Mouse (Mus musculus) hindbrain, postnatal 0 days (tissue): ENCODE measurements around the gene Gimap4. TPM values are rescaled to one million over a fixed set of nuclear protein-coding genes. Genes with fewer than 3 reads are reported as not detected.

Source experiments
- ATAC-seq: fragments of 200-750 bp; cut with Nextera tagmentation; 2 replicates; pipeline ENCODE4 v1.8.0; 2017; ENCODE audit warnings: mild to moderate bottlenecking, moderate TSS enrichment, moderate library complexity
- DNase-seq: peaks from one replicate; pipeline ENCODE4 v3.0.0-alpha.2; 2015; ENCODE audit warnings: low spot score
- H3K27ac ChIP-seq: fragments of 300-500 bp; sonication (generic); 2 replicates; pipeline ENCODE4 v1.5.1; 2014; ENCODE audit warnings: mild to moderate bottlenecking
- H3K27me3 ChIP-seq: fragments of 300-500 bp; sonication (generic); 2 replicates; pipeline ENCODE4 v1.6.1; 2014; ENCODE audit warnings: low read length, mixed read lengths; ENCODE audit not compliant: insufficient read depth
- H3K36me3 ChIP-seq: fragments of 300-500 bp; sonication (generic); 2 replicates; pipeline ENCODE4 v1.6.1; 2014; ENCODE audit warnings: low read length, mixed read lengths; ENCODE audit not compliant: insufficient read depth
- H3K4me1 ChIP-seq: fragments of 300-500 bp; sonication (generic); 2 replicates; pipeline ENCODE4 v1.6.1; 2014; ENCODE audit warnings: antibody characterized with exemption, low read length, mixed read lengths; ENCODE audit not compliant: insufficient read depth
- H3K4me2 ChIP-seq: fragments of 300-500 bp; sonication (generic); 2 replicates; pipeline ENCODE4 v1.6.1; 2014; ENCODE audit warnings: low read depth, mild to moderate bottlenecking, low read length, moderate library complexity, mixed read lengths
- H3K4me3 ChIP-seq: fragments of 300-500 bp; sonication (generic); 2 replicates; pipeline ENCODE4 v1.5.1; 2014; ENCODE audit warnings: low read length
- H3K9ac ChIP-seq: fragments of 300-500 bp; sonication (generic); replicated peaks from 2 replicates; pipeline ENCODE4 v1.6.1; 2014; ENCODE audit warnings: mild to moderate bottlenecking, low read length, moderate library complexity, mixed read lengths
- H3K9me3 ChIP-seq: fragments of 300-500 bp; sonication (generic); 2 replicates; pipeline ENCODE4 v1.6.1; 2016; ENCODE audit warnings: low read length, mixed read lengths
- CTCF ChIP-seq: IDR thresholded peaks from 2 replicates; pipeline ENCODE4 v1.5.1; 2016; ENCODE audit warnings: antibody characterized with exemption, control low read depth, low read depth
- WGBS: fragments of 180-500 bp; shearing (Covaris S2); extraction: QIAGEN DNeasy Blood & Tissue Kit; methylation state at CpG from one replicate; pipeline ENCODE4 v1.1.7; 2014; 5-methylcytosine and 5-hydroxymethylcytosine counted together
- polyA plus RNA-seq: library from polyadenylated mRNA; unstranded; fragments of >200 nt; fragmentation: Nextera tagmentation; extraction: Ambion mirVana; gene quantifications from 2 replicates; pipeline ENCODE4 v1.2.1, GENCODE M21; 2015
- total RNA-seq: library from RNA; depleted of rRNA; stranded (reverse); fragments of >200 nt; gene quantifications from 2 replicates; pipeline ENCODE4 v1.2.3, GENCODE M21; 2014

Gene Gimap4
- total and polyA plus RNA-seq, 2 experiments from 2014 or later, result 0.56 to 0.78 TPM

- 89% methylated on average over 8 of the region's 8 CpGs for WGBS
- TF ChIP-seq CTCF, result no peak
- Histone ChIP-seq H3K9ac (no peak overlapping the region), H3K36me3 (no peaks in the 10 kb centered on the region), H3K27ac (no peak overlapping the region), H3K4me2 (no peak overlapping the region), H3K27me3 (no peaks in the 10 kb centered on the region), H3K9me3 (no peaks in the 10 kb centered on the region), H3K4me3 (no peak overlapping the region), H3K4me1 (no peaks in the 10 kb centered on the region; the same call in 1 of the 2 replicates)
- DNase-seq (no peak), ATAC-seq (no peak)
Observed at GRCm38 (mm10) chr6:48723468-48723867, 39.1 kb downstream of the Gimap4 start.

DNA sequence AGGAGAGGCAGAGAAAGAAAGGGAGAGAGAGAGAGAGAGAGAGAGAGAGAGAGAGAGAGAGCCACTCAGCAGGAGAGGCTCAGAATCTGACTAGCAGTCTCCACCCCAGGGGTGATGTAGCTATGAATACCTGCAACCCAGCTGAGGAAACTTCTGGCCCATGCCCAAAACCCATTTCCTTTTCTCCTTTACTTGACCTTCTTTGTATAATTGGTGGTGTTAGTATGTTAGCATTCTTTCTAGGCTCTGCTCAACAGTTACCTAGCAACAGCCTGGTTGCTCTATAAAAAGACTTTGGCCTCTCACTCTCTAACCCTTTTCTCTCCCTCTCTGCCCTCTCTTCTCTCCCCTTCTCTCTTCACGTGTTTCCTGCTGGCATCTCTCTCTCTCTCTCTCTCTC lies 41.1 kb downstream of the Gimap4 start:
- H3K9ac ChIP-seq, result no peak overlapping the region
- no peak for TF ChIP-seq CTCF
- H3K4me2 ChIP-seq, result no peak overlapping the region
- H3K9me3 ChIP-seq, result no peaks in the 10 kb centered on the region
- H3K4me1 ChIP-seq, result no peaks in the 10 kb centered on the region; the same call in 1 of the 2 replicates
- ATAC-seq, result no peak
- peak; percentile 25 for DNase-seq
- H3K4me3 ChIP-seq, result no peak overlapping the region
- no peaks in the 10 kb centered on the region for H3K36me3 ChIP-seq
- H3K27me3 ChIP-seq, result no peaks in the 10 kb centered on the region
- H3K27ac ChIP-seq, result no peak overlapping the region
- 0% methylated on average over 1 of the region's 1 CpGs for WGBS

DNA sequence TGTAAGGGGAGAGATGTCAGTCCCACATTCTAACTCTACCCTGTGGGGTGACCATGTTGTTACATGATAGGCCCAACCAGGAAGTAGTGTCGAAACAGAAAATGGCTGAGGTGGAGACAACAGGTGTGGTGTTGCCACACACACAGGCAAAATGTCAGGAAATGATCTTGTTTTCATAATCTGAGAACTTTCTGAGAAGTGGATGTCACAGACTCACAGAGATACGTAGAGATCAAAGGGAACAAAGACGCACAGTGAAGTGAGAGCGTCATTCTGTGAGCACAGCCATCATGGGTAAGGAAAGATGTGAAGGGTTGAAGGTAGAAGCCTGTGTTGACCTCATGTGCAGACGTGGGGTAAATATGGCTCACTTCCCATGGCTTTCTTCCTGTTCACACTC lies 43.4 kb downstream of the Gimap4 start:
- no peaks in the 10 kb centered on the region for H3K27me3 ChIP-seq
- H3K4me1 ChIP-seq, result no peaks in the 10 kb centered on the region; the same call in 1 of the 2 replicates
- 85% methylated on average over 5 of the region's 5 CpGs for WGBS
- H3K9me3 ChIP-seq, result no peaks in the 10 kb centered on the region
- no peak overlapping the region for H3K27ac ChIP-seq
- no peak overlapping the region for H3K4me3 ChIP-seq
- no peak overlapping the region for H3K4me2 ChIP-seq
- ATAC-seq (no peak), DNase-seq (no peak)
- H3K36me3 ChIP-seq, result no peaks in the 10 kb centered on the region
- TF ChIP-seq CTCF, result no peak
- no peak overlapping the region for H3K9ac ChIP-seq

DNA sequence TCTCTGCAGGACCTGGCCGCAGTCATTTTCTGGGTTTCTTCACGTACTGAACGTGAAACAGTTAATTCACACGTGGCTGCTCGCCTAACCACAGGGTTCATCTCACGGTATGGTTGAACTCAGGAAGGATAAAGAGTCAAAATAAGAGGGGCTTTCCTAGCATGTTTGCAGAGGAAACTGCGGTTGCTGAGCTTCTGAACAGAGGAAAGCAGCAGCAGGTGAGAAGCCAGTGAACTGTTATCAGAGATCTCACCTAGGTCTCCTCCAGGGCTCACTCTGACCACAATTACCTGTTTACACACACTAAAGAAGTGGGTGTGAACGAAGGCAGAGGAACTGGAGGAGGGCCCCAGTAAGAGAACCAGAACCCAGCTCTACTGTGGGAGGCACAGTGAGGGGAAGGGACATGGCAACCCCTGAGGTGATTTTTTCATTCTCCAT lies 48.5 kb downstream of the Gimap4 start:
- ATAC-seq, result no peak
- 53% methylated on average over 8 of the region's 8 CpGs for WGBS
- no peak for TF ChIP-seq CTCF

DNA sequence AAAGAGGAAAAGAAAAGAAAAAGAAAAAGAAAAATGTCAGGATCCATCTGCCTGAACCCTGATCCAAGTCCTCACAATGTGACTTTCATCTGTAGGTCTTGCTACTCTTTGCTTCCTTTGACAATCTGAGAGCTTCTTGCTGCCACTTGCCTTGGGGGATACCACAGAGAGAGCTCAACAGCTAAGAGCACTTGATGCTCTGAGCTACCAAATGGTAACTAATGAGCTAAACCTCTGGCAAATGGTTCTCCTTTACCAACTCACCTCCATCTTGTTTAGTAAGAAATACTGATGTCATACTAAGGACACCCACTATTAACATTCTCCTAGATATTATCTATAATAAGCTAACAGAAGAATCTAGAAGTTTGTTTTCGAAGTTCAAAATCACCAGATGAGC lies 49.3 kb downstream of the Gimap4 start:
- 86% methylated on average over 1 of the region's 1 CpGs for WGBS
- Histone ChIP-seq H3K36me3 (no peaks in the 10 kb centered on the region), H3K27me3 (no peaks in the 10 kb centered on the region), H3K27ac (no peak overlapping the region), H3K9ac (no peak overlapping the region), H3K4me2 (no peak overlapping the region), H3K4me3 (no peak overlapping the region), H3K4me1 (no peaks in the 10 kb centered on the region), H3K9me3 (no peaks in the 10 kb centered on the region)
- ATAC-seq (no peak), DNase-seq (no peak)
- TF ChIP-seq CTCF, result no peak

More for the DNA sequence above, 48.5 kb downstream of the Gimap4 start:
- no peak for DNase-seq
- H3K9me3 ChIP-seq, result no peaks in the 10 kb centered on the region
- no peak overlapping the region for H3K27ac ChIP-seq
- H3K9ac ChIP-seq, result no peak overlapping the region
- no peaks in the 10 kb centered on the region for H3K36me3 ChIP-seq
- no peak overlapping the region for H3K4me2 ChIP-seq
- H3K27me3 ChIP-seq, result no peaks in the 10 kb centered on the region
- H3K4me1 ChIP-seq, result no peaks in the 10 kb centered on the region
- no peak overlapping the region for H3K4me3 ChIP-seq

DNA sequence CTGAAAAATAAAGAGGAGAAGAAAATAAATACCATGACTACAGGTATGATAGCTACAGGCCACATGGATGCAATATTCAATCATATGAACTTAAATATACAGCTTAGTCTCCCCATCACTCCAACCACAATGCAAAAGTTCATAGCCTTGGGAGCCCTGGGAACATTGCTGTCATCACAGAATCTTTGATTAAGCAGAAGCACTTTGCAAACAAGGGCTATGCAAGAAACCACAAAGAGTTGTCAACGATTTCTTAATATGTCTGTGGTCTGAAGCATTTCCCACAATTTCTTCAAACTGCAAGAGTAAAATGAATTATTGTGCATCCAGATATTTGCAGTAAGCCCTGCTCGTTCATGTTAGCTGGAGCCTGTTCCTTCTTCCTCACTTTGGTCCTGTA lies 52.7 kb downstream of the Gimap4 start:
- H3K9ac ChIP-seq, result no peak overlapping the region
- no peaks in the 10 kb centered on the region for H3K9me3 ChIP-seq
- H3K4me2 ChIP-seq, result no peak overlapping the region
- no peak for ATAC-seq
- 76% methylated on average over 2 of the region's 2 CpGs for WGBS
- DNase-seq, result no peak
- no peak overlapping the region for H3K27ac ChIP-seq
- no peak overlapping the region for H3K4me3 ChIP-seq
- no peak for TF ChIP-seq CTCF
- peaks cover 1% of the 10 kb centered on the region; the same call in 1 of the 2 replicates for H3K4me1 ChIP-seq
- H3K36me3 ChIP-seq, result no peaks in the 10 kb centered on the region
- no peaks in the 10 kb centered on the region for H3K27me3 ChIP-seq

GRCm38 (mm10) chr6:48737688-48738087 lies 53.3 kb downstream of the Gimap4 start:
- no peak for TF ChIP-seq CTCF
- no peak overlapping the region for H3K4me2 ChIP-seq
- DNase-seq, result no peak
- no peaks in the 10 kb centered on the region for H3K9me3 ChIP-seq
- no peak overlapping the region for H3K9ac ChIP-seq
- no peak overlapping the region for H3K4me3 ChIP-seq
- no peaks in the 10 kb centered on the region for H3K36me3 ChIP-seq
- H3K27me3 ChIP-seq, result no peaks in the 10 kb centered on the region
- H3K27ac ChIP-seq, result no peak overlapping the region
- 83% methylated on average over 5 of the region's 5 CpGs for WGBS
- peaks cover 5% of the 10 kb centered on the region; the same call in 1 of the 2 replicates for H3K4me1 ChIP-seq
- no peak for ATAC-seq
